Mouse (Mus musculus) ES-E14 (cell line): ENCODE measurements around the gene Brpf1. TPM values are rescaled to one million over a fixed set of nuclear protein-coding genes. Genes with fewer than 3 reads are reported as not detected.
A peak's percentile ranks its signal among the peaks of the same experiment; 100 is the strongest.

Experiments used
- DNase-seq: peaks from one replicate; pipeline ENCODE4 v3.0.0-alpha.2; 2013; ENCODE audit warnings: low read depth, low spot score
- H3K27ac ChIP-seq: 2 replicates; pipeline ENCODE4 v1.5.1; 2012; ENCODE audit warnings: low read depth, mild to moderate bottlenecking, low read length, moderate library complexity, mixed read lengths; ENCODE audit not compliant: poor library complexity, insufficient read depth, severe bottlenecking
- H3K36me3 ChIP-seq: 2 replicates; pipeline ENCODE4 v1.6.1; 2012; ENCODE audit warnings: mild to moderate bottlenecking, low read length, moderate library complexity, mixed read lengths; ENCODE audit not compliant: control insufficient read depth, poor library complexity, insufficient read depth, severe bottlenecking
- H3K4me1 ChIP-seq, 2 experiments: fragments of 150-350 bp in 1 of 2; sonication (generic) in 1 of 2; 2 replicates each; pipeline ENCODE4 v1.6.1; 2012; ENCODE audit warnings: low read length in 2 of 2, mild to moderate bottlenecking in 1 of 2, mixed read lengths in 1 of 2; ENCODE audit not compliant: control insufficient read depth in 2 of 2, insufficient read depth in 2 of 2, poor library complexity in 1 of 2
- H3K4me3 ChIP-seq, 2 experiments: fragments of 150-350 bp in 1 of 2; sonication (generic) in 1 of 2; 2 replicates each; pipeline ENCODE4 v1.5.1; 2012; ENCODE audit warnings: low read length in 2 of 2, low read depth in 1 of 2, mild to moderate bottlenecking in 1 of 2, mixed read lengths in 1 of 2; ENCODE audit not compliant: insufficient read depth in 1 of 2, poor library complexity in 1 of 2, severe bottlenecking in 1 of 2
- H3K9ac ChIP-seq: 2 replicates; pipeline ENCODE4 v1.6.1; 2012; ENCODE audit warnings: low read depth, mild to moderate bottlenecking, low read length, mixed read lengths; ENCODE audit not compliant: poor library complexity, insufficient read depth, severe bottlenecking
- H3K9me3 ChIP-seq: fragments of 150-350 bp; sonication (generic); 2 replicates; pipeline ENCODE4 v1.6.1; 2012; ENCODE audit warnings: low read depth, mild to moderate bottlenecking, low read length; ENCODE audit not compliant: control insufficient read depth, insufficient read depth
- CHD2 ChIP-seq: IDR thresholded peaks from 2 replicates; pipeline ENCODE4 v1.6.1; 2014; ENCODE audit warnings: mild to moderate bottlenecking, low read depth, low read length, inconsistent platforms
- HCFC1 ChIP-seq: IDR thresholded peaks from 2 replicates; pipeline ENCODE4 v1.6.1; 2012; ENCODE audit warnings: low read length, inconsistent platforms, borderline replicate concordance; ENCODE audit not compliant: insufficient read depth
- MAFK ChIP-seq: IDR thresholded peaks from 2 replicates; pipeline ENCODE4 v1.6.1; 2014; ENCODE audit warnings: mild to moderate bottlenecking, low read depth, low read length, inconsistent platforms; ENCODE audit not compliant: insufficient read depth
- ZC3H11A ChIP-seq: IDR thresholded peaks from 2 replicates; pipeline ENCODE4 v1.6.1; 2012; ENCODE audit warnings: low read depth, mild to moderate bottlenecking, inconsistent platforms, low read length, borderline replicate concordance
- ZNF384 ChIP-seq: IDR thresholded peaks from 2 replicates; pipeline ENCODE4 v1.6.1; 2012; ENCODE audit warnings: low read depth, low read length, inconsistent platforms
- in situ Hi-C, 2 experiments: fragments of 600-800 bp; cut with MboI; formaldehyde crosslinking; loops; one replicate each; pipeline ENCODE4 v1.15.1; 2025; ENCODE audit warnings: low sequenced_read_pairs in 2 of 2, inconsistent platforms in 1 of 2; ENCODE audit not compliant: unreplicated experiment in 2 of 2
- total RNA-seq: library from RNA; depleted of rRNA; stranded (reverse); fragments of 300-350 nt; gene quantifications from 2 replicates; pipeline ENCODE4 v1.2.3, GENCODE M21; 2012

Brpf1 gene
- total RNA-seq, 1 experiment, result 38.8 TPM

DNA sequence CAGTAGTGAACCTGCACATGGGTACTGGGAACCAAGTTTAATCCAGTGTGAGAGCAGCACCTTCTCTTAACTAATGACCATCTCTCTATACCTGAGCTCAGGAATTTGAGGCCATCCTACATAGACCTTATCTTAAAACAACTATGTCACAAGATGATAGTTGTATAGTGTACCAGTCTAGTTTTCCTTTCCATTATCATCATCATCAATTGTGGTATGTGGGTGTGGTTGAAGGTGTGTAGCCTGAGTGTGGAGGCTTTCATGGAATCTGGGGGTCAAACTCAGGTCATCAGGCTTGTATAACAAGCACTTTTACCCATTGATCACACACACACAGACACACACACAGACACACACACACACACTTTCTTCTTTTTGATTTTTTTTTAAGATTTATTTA is 43.6 kb downstream of the Brpf1 start:
- in situ Hi-C loops, result no loop called here
- H3K9me3 ChIP-seq, result no peaks in the 10 kb centered on the region
- peak overlapping the region; percentile 71; the same call in 1 of the 2 replicates for H3K27ac ChIP-seq
- H3K4me1 ChIP-seq, result peaks cover 5 to 8% of the 10 kb centered on the region in 2 experiments
- H3K9ac ChIP-seq, result no peak overlapping the region
- no peak overlapping the region for H3K4me3 ChIP-seq
- no peaks in the 10 kb centered on the region for H3K36me3 ChIP-seq
- DNase-seq, result no peak
- TF ChIP-seq HCFC1 (no peak), ZNF384 (no peak), ZC3H11A (no peak)

DNA sequence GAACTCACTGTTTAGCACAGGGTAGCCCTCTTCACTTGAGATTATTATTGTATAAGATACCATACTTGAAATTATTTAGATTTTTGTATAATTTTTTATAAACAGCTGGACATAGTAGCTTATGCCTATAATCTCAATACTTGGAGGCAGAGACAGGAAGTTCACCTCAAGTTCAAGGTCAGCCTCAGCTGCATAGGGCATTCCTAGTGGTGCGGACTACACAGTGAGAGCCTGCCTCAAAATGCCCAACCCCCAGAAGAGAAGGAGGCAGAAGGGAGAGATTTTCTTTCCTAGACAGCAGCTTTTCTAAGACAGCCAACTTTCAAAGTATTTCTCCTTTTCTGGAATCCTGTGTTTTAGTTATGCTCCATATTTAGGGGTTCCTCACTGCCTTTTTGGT is 44.2 kb downstream of the Brpf1 start:
- no peak overlapping the region for H3K9ac ChIP-seq
- H3K9me3 ChIP-seq, result no peaks in the 10 kb centered on the region
- H3K4me3 ChIP-seq, result no peak overlapping the region
- no peak for DNase-seq
- H3K27ac ChIP-seq, result peak overlapping the region; percentile 13; the same call in 1 of the 2 replicates
- in situ Hi-C loops, result no loop called here
- no peaks in the 10 kb centered on the region for H3K36me3 ChIP-seq
- no peak for TF ChIP-seq CHD2
- TF ChIP-seq ZC3H11A, result no peak
- no peak for TF ChIP-seq HCFC1
- TF ChIP-seq MAFK, result no peak
- TF ChIP-seq ZNF384, result no peak
- peaks cover 5 to 8% of the 10 kb centered on the region in 2 experiments for H3K4me1 ChIP-seq

DNA sequence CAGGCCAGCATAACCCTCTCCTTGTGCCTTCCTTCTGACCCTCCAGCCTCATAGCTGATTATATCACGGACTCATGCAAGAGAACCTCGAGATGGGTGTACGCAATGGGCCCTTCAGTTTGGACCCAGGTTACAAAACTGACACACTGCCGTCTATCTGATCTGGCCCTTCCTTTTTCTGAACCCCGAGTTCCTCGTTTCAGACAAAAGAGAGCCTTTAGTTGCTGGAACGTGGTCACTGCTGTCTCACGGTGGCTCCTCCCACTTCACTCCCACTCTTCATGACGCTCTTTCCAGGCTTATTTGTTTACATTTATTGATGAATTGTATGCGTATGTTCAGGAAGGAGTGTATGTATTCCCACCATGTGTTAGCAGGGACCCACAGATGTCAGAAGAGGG is 44.7 kb downstream of the Brpf1 start:
- Histone ChIP-seq H3K4me1 (peaks cover 5 to 8% of the 10 kb centered on the region in 2 experiments), H3K36me3 (no peaks in the 10 kb centered on the region), H3K4me3 (no peak overlapping the region), H3K9me3 (no peaks in the 10 kb centered on the region), H3K9ac (no peak overlapping the region), H3K27ac (peak overlapping the region; percentile 13; the same call in 1 of the 2 replicates)
- TF ChIP-seq ZC3H11A, result no peak
- TF ChIP-seq CHD2, result no peak
- TF ChIP-seq ZNF384, result no peak
- TF ChIP-seq MAFK, result no peak
- no peak for TF ChIP-seq HCFC1
- in situ Hi-C loops, result no loop called here
- DNase-seq, result no peak

DNA sequence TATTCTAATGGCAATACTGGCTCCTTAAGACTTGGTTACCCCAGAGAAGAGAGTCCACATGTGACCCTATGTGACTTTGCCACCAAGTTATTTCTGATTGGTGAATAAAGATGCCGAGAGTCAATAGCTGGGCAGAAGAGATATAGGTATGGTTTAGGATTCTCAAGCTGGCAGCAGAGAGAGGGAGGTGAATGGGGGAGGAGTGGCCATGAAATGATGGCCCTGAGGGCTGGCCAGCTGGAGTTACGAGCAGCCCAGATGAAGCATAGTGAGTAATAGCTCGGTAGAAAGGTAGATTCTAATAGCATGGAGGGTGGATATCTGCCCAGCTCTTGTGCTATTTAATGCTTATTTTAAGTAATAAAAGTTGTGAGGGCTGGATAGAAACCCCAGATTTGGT is 45.9 kb downstream of the Brpf1 start:
- no peak overlapping the region for H3K4me3 ChIP-seq
- H3K36me3 ChIP-seq, result no peaks in the 10 kb centered on the region
- DNase-seq, result no peak
- H3K9me3 ChIP-seq, result no peaks in the 10 kb centered on the region
- TF ChIP-seq CHD2, result no peak
- TF ChIP-seq ZC3H11A, result no peak
- TF ChIP-seq HCFC1, result no peak
- no peak for TF ChIP-seq ZNF384
- no peak for TF ChIP-seq MAFK
- no peak overlapping the region for H3K27ac ChIP-seq
- H3K4me1 ChIP-seq, result peaks cover 5 to 8% of the 10 kb centered on the region in 2 experiments
- in situ Hi-C loops, result no loop called here
- no peak overlapping the region for H3K9ac ChIP-seq

DNA sequence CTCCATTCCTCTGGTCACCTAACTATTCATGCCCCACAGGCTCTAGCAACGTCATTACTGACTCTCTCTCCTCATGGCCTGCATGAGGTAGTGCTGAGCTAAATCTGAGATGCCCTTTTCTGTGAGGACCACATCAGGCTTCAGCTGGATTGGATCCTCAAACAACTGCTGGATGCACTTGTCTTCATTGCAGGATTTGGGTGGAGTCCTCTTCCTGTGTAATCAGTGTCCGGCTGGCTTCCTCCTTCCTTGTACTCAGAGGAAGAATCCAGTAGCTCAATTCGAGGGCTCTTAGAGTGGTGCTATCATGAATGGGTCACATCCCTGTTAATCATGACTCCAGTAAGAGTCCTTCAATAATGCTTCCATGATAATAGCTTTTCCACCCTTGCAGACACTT is 46.8 kb downstream of the Brpf1 start:
- Histone ChIP-seq H3K4me3 (no peak overlapping the region), H3K36me3 (no peaks in the 10 kb centered on the region), H3K4me1 (peaks cover 5 to 8% of the 10 kb centered on the region in 2 experiments), H3K27ac (no peak overlapping the region), H3K9ac (no peak overlapping the region), H3K9me3 (no peaks in the 10 kb centered on the region)
- in situ Hi-C loops, result no loop called here
- DNase-seq, result no peak
- TF ChIP-seq MAFK, result no peak
- no peak for TF ChIP-seq CHD2
- no peak for TF ChIP-seq HCFC1
- TF ChIP-seq ZC3H11A, result no peak
- no peak for TF ChIP-seq ZNF384
